Mouse (Mus musculus): ENCODE data around the gene Edn3. TPM values are rescaled to one million over a fixed set of nuclear protein-coding genes. Genes with fewer than 3 reads are reported as not detected.

The Edn3 gene
- total RNA-seq (2021), result 10 to 100 TPM; 12.6 to 18.9 TPM
- long read RNA-seq, experiment 1, transcript Edn3-201 (5 exons, 3,117 nt), result major isoform, 10 of 18 reads
- long read RNA-seq, experiment 1, partial matches to known transcripts, result 1 of 18 reads
- long read RNA-seq, experiment 1, other reads (novel, unspliced or antisense), result 5 of 18 reads
- long read RNA-seq, experiment 2, transcript Edn3-201 (5 exons, 3,117 nt), result major isoform, 8 of 13 reads
- long read RNA-seq, experiment 2, partial matches to known transcripts, result 0 of 13 reads
- long read RNA-seq, experiment 2, other reads (novel, unspliced or antisense), result 5 of 13 reads

DNA sequence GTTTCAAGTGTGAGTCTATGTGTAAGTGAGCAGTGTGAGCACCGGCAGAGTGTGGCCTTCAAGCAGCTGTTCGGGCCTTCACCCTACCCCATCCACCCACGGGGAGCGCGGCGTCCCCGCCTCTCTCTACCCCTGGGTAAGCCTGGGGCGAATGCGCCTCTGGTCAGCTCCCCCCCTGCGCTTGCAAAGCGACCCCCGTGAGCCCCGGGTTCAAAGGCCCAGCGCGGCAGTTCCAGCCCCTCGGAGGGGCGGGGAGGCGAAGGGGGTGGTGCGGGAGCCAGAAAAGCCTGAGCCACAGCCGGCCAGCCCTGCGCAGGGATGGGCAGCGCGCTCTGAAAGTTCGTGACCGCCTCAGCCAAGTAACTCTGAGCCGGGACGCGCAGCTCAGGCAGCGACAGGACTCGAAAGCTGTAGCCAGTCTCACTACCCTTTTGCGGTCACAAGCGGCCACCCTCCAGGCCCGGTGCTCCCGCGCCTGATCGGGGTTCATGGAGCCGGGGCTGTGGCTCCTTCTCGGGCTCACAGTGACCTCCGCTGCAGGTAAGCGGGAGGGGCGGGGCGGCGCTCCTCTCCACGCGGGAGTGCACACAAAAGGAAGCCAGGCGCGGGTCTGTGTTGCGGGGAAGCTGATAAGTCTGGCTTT lies at the start of gene Edn3:
Gene Edn3 (plus strand): TSS at position 141 of the 643 bp plus-strand sequence.
- no peak for DNase-seq

DNA sequence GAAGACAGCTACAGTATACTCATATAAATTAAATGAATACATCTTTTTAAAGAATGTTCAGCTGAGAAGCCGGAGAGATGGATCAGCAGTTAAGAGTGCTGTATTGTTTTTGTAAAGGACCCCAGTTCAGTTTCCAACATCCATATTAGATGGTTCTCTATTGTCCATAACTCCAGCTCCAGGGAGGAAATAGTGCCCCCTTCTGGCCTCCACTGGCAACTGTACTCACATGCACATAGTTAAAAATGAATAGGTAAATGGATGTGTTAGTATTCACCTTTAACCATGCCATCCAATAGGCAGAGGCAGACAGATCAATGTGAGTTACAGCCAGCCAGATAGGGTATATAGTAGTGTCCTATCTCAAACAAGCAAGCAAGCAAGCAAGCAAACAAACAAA lies 48.4 kb upstream of the Edn3 start:
- DNase-seq, result no peak

DNA sequence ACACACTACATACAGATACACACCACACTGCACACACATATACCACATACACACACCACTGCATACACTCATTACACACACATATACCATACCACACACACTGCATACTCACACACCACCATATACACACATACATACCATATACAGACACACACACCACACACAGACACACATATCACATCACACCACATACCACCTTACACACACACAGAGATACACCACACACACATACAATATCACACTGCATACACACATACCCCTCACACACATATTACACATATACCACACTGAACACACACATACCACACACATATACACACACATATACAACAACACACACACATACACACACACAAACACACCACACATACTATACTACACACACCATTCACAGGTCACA lies 44.5 kb upstream of the Edn3 start:
- DNase-seq, result no peak

DNA sequence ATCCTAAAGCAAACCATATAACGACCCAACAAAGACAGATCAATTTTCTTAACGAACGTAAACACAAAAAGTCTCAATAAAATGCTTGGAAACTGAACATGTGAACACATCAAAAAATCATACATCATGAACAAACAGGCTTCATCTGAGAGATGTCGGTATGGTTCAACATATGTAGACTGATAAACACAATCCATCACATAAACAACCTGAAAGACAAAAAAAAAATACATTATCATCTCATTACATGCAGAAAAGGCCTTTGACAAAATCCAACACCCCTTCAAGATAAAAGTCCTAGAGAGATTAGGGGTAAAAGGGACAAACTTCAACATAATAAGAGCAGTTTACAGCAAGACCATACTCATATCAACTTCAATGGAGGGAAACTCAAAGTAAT lies 42.6 kb upstream of the Edn3 start:
- no peak for DNase-seq

DNA sequence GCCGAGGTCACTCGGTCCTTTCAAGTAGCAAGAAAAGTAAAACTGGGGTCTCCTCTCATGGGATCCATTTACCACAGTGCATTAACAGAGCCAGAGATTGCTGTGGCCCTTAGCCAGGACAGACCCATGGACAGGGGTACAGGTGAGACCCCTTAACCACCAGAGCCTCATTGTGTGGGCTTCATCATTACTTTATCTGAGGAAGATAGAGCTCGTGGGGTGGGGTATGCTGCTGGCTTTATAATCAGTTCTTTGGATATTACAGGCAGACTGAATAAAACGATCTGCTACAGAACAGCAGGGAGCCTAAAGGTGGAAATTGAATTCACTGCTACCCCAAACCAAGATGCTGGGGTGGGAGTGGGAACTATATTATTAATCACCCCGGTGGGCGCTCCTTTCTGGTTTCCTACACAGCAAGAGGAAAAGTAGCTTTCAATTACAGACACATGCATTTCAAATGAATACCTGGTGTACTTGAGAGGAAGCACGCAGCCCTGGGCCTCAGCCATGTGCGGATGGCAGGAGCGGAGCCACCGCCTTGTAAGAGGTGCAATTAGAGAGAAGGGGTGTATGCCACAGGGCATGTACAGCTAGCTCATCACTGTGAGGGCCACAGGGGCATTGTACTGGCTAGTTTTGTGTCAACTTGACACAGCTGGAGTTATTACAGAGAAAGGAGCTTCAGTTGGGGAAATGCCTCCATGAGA lies 33.1 kb upstream of the Edn3 start:
- no peak for DNase-seq

DNA sequence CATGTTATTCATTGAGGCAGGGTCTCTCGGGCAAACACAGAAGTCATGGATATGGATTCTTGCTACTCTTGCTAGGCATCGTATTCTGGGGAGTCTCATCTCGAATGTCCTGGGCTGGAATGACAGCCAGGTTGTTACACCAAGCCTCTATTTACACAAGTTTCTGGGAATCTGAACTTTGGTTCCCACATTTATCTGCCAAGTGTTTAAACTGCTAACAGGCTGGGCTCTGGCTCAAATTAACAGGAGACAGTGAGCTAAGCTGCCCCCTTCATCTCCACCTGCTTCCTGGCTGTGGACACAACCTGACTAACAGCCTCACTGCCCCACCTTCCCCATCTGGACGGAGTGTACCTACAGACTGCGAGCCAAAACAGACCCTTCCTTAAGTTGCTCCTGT lies 28.5 kb upstream of the Edn3 start:
- DNase-seq, result no peak

DNA sequence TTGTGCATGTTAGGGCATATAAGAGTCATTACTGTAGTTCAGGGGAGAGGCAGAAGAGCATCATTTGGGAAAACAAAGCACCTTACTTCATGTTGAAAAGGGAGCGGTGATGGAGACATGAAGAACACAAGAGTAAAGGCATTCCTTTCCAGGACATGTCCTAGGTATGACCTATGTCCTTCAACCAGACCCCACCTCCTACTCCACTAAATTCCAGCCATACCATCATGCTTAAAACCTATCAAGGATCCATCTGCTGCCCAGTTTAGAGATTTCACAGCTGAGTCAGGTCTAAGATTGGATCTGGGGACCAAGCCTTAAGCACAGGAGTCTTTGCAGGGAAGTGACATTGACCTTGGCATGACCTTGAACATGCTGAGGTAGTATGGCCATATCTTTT lies 25.1 kb upstream of the Edn3 start:
- no peak for DNase-seq

DNA sequence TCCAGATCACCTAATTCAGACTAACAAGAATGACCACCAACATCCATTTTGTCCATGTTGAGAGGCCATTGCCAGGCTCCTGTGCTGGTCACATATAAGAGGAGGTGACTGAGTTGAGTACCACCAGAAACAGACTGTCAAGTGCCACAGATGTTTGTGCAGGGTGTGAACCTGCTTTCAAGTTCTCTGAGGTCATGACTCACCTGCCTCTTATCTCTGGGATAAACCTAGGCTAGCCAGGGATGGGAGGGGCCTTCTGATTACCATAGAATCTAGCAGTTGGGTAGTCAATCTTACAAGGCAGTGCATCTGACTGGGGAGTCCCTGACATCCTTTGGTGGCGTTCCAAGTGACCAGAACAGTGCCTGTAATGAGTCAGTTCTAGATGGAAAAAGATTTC lies 13.2 kb upstream of the Edn3 start:
- no peak for DNase-seq

DNA sequence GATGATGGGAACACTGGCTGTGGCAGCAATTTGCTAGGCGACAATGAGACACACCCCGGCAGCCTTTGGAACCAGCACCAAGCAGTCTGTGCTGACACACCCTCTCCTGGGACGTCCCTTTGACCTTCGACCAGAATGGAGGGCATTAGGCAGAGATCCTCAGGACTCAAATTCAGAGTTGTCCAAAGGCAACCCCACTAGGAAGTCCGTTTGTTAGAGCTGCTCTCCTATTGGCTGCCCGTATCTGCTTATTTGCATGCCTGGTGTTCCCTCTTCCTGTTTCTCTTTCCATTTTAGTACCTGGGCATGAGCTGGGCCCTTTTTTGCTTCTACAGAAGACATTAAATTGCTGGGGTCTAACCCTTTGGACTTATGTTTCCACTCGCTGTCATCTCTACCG lies 12.0 kb upstream of the Edn3 start:
- no peak for DNase-seq

DNA sequence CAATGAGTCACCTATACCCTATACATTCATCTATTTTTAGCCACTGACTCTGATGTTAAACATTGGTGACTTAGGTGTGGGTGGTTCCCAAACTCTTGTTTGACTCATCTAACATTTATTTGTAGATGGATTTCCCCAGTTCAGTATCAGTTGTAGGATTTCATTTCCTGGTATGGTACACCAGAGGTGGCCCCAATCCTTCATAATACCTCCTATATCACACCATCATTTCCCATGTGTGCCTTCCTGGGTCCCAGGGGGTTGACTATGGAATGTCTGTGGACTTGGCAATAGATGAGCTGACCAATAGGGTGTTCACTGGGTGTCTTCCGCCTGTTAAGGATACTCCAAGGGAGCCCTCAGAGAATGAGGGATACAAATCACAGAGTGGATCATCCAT lies 7.2 kb upstream of the Edn3 start:
- no peak for DNase-seq

DNA sequence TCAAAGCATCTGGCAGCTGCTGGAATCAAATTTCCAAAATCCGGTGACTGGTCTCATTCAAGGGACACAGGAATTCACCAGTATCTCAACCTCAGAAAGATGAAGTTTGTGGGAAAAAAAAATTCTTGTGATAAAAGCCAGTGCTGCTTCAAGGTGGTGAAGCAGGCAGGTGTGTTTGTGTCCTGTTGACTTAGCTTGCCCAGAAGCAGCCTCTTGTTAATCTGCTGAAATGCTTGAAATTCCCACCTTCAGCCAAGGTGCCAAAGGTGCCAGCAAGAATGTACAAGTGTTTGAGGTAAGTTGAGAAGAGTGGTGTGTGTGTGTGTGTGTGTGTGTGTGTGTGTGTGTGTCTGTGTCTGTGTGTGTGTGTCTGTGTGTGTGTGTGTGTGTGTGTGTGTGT lies 6.2 kb upstream of the Edn3 start:
- no peak for DNase-seq

DNA sequence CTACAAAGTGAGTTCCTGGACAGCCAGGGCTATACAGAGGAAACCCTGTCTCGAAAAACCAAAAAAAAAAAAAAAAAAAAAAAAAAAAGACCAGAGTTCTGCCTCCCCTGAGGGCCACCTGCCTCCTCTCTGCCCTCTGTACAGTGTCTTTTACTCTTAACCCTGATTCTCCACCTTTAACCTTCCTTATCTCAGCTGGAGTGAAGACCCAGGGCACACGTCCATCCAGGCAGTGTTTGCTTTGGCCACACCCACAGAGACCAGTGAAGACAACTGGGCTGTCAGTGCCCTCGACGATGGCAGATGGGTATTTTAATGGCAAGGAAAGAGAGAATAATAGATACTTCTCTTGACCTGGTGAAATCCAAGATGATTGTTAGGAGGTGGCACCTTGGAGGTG lies 1.2 kb upstream of the Edn3 start:
- no peak for DNase-seq

DNA sequence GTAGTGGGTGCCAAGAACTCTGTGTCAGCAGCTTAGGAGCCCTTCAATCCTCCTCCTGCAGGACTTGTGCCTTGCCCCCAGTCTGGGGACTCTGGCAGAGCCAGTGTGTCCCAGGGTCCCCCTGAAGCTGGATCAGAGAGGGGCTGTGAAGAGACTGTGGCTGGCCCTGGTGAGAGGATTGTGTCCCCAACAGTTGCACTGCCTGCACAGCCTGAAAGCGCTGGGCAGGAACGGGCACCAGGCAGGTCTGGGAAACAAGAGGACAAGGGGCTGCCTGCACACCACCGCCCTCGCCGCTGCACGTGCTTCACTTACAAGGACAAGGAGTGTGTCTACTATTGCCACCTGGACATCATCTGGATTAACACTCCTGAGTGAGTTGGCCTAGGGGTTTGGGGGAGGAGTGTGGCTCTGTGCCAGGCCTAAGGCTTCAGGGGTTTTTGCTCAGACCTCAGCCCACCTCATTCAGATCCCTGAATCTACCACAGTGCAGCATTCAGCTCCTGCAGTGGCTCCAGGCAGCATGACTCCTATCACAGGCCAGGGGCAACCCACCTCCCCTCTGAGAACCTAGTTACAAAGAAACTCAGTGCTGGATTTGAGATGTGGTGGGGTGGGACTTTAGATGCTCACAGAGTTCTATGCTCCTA lies 1.2 kb downstream of the Edn3 start:
- no peak for DNase-seq

DNA sequence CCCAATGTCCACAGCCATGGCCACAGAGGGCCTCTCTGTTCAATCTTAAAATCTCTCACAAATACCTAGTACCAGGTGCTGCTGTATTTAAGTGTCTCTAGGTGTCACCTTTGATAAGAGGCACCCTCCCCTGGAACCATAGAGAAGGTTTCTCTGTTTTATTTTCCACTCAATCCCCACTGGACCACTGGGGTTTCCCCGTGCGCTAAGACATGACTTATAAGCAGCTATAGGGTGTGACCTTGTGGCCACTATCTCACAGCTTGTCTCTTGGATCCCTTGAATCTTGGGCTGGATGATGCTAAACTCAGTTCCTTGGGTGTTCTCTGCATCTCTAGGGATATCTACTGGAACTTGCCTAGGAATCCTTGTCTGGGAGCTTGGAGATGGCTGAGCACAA lies 1.9 kb downstream of the Edn3 start:
- DNase-seq, result no peak

DNA sequence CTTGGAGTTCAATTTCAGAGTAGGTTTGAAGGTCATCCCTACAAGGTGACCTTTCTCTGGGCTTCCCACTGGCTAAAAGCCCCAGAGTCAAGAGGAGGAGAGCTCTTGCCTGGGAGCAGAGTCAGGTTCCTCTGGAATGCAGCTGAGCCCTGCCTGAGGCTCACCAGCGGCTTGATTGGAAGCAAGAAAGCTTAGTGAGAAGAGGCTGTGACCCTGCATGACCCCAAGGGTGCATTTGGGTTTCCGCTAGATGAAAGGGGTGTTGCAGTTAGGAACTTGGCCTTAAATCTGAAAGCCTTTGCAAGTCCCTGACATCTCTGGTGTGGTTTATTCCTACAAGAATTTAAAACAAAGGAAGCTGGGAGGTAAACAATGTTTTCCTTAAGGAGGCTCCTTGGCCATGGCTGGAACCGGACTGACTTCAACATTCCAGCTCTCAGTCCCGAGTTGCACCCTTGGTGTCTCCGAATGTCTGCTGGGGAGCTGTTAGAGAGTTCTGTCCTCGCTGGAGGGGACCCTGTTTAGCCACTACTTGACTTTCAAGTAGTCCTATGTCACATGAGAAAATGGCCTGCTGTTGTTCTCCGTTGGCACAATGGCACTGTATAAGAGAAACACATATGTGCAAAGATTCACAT lies 8.6 kb downstream of the Edn3 start:
- DNase-seq, result no peak

DNA sequence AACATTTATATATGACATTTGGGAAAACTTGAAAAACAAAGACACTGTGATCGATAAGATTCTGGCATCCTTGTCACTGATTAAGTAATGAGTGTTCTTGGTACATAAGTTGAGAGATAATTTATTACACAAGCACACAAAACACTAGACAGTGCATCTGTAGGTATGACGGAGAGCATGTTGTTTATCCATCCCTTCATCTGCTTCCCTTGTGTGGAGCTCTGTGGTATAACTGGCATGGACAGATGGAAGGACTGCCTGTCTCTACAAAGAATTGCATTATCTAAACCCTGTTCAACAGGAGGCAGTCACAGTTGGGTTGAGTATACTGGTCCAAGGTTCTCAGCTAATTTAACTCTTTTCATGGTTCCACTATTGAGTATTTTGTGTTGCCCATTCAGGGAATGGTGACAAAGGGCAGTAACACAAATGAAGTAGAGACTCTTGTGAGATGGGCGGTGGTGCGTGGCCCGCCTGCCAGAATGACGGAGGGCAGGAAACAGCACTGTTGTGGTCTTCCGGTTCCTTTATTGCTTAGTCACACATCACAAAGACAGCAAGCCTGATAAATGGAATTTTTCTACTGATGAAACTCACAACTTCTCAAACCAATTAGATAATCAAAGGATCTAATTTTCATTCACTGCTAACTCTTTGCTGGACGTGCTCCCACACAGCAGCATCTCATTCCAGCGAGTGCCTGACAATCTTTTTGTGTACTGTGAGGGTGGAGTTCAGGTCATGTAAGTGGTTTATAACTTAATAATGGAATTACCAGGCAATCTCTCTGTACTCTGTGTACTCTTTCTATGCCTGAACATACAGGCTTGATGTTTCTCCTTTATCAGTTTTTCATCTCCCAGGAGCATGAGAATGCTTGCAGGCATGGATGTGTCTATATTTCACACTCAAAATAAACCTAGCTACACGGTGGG lies 14.0 kb downstream of the Edn3 start:
- DNase-seq, result no peak

DNA sequence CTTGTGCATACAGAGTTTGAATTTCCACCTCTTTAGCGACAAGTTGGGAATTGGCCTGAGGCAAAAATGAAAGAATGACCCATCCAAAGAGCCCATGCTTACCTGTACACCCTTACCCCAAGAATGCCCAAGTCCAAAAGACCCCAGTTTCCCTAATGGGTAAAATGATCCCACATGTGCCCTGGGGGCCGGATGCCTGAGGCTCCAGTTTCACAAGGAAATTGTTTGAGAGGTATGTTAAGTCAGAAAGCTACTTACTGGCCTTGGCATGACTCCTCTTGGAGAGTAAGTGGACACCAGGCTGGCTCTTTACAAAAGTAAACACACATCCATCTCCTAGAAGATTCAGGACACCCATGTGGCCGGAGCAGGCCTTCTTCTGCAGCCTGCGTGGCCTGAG lies 21.6 kb downstream of the Edn3 start:
- no peak for DNase-seq

DNA sequence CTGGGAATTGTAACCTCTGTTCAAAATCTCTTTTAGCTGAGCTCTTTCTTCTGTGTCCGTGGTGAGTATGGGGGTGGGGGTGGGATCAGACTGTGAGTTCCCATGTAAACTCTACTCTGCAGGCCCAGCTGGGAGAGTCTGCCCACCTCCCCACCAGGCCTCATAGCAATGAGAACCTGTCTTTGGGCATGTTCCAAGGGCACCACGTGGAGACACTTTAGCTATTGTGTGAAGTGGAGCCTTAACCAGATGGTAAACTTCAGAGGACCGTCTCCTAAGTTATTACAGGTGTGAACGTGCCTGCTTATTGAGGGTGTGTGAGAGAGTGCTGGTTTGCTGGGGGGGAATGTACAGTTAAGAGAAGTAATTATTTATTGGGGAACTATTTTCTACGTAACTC lies 22.5 kb downstream of the Edn3 start:
- no peak for DNase-seq

DNA sequence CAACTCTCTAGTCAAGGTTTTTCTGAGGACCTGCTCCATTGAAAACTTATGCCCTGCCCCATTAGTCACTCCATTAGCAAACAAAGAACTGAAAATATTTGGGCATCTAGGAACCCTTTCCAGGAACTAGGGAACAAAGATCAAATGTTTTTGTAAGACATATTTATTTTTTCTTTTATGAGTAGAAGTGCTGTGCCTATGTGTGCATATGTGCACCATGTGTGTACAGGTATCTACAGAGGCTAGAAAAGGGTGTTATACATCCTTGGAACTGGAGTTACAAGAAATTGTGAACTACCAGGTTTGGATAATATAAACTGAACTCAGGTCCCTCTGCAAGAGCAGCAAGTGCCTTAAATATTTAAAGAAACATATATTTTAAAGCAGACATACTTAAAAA lies 28.4 kb downstream of the Edn3 start:
- no peak for DNase-seq

DNA sequence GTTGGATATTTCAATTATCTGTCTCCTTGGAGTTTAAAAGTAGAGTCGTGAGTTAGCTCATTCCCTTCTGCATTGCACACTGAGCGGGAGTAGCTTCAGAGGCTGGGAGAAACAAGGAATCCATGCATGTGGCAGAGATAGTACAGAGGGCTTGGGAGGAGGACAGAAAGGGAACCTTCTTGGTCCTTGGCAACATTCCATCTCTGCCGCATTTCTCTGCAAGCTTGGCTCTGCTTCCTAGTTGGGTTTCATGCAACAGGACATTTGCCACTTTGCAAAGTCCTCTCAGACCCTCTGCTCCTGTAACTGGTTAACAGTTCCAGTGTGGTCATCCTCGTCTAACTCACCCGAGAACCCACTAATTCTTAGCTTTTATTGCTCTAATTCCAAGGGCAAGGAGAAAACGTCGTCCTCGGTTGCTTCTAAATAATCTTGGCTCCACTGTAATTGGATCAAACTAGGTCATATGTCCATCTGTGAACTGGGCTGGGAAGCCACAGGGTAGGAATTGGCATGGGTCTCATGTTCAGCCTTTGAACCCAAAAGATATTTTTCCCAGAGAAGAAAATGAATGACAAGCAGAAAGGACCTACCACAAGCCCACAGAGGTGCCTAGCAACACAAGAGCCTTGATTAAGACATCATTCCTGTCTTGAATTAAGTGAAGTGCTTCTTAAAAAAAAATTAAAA lies 32.2 kb downstream of the Edn3 start:
- no peak for DNase-seq

DNA sequence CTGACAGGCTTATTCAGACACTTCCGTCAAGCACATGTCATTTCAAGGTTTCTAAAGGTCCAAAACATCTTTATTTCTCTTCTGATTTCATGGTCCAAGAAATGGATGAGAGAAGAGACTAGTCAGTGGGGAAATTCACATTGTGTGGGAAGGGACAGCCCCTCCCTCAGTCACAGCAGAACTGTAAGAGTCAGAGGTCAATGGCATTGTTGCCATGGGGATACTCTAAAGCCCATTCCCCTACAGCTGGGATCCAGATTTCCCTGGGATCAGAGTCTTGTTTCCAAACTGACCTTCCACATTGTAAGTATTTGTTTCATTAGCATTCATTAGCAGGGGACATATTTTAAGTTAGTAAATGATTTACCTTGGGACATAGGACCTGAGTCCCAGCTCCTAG lies 32.8 kb downstream of the Edn3 start:
- DNase-seq, result no peak
